Mouse (Mus musculus): Measurements from ENCODE around the gene Lrp4.

DNA sequence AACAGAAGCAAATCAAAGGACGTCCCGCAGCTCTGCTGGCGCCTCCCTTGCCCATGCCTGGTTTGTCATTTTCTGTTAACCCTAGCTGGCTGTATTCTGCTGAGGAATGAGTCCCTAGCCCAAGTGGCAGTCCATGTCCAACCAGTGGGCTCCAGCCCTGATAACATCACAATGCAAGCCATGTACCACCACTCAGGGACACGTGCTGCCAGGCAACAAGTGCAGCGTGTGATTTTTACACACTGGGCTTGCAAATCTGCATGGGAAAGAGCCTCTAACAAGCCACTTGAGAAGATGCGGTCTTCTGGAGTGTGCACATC is 26.8 kb upstream of the Lrp4 start:
- TF ChIP-seq CTCF (conservative IDR thresholded peaks at IDR 0.05; ENCODE audit: low read length) (no peak), NANOG (IDR thresholded peaks at IDR 0.05; ENCODE audit: borderline replicate concordance, low read length) (no peak), POU5F1 (IDR thresholded peaks at IDR 0.05; ENCODE audit: borderline replicate concordance, low read length) (no peak)

Measured in E14TG2a.4 (cell line).